Mouse (Mus musculus) layer of hippocampus, adult 8-10 months (tissue): ENCODE measurements around the gene Tssk1. TPM values are rescaled to one million over a fixed set of nuclear protein-coding genes. Genes with fewer than 3 reads are reported as not detected.

ENCODE experiments used
- DNase-seq, 2 experiments: peaks; one replicate each; pipeline ENCODE4 v3.0.0; 2022; ENCODE audit warnings: low spot score in 2 of 2
- total RNA-seq, 4 experiments: library from RNA; stranded (reverse); gene quantifications; 2 replicates each; pipeline ENCODE4 v1.2.4; 2022

Tssk1 gene
- total RNA-seq, 4 experiments from 2014 or later: 0.16 TPM; not detected in 3

- DNase-seq: no peak
Observed at GRCm38 (mm10) chr16:17896091-17896490, 2.1 kb downstream of the Tssk1 start.

DNA sequence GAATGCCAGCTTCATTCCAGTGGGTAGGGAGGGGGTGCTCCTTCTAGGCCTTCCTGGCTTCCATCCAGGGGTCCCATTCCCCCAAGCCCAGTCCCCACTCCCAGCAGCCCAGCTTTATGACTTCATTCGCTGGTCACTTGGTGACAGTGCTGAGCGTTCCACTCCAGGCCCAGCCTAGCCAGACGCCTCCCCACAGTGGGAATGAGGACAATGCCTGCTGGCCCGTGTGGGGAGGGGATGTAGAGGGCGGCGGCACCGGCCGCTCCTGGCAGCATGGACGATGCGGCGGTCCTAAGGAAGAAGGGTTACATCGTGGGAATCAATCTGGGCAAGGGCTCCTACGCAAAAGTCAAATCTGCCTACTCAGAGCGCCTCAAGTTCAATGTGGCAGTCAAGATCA, 4.4 kb downstream of the Tssk1 start, which contains the start of the genes Dgcr2 and Tssk2:
Gene Dgcr2 (minus strand): TSS at position 101 of the 400 bp plus-strand sequence.
Gene Tssk2 (plus strand): TSS at position 176 of the 400 bp plus-strand sequence.
- no peak for DNase-seq

GRCm38 (mm10) chr16:17911052-17911595, 17.1 kb downstream of the Tssk1 start, which contains the start of gene Ess2:
Ess2 (minus strand) TSS chr16:17911348.
- DNase-seq: peak; percentile 93 to 94

DNA sequence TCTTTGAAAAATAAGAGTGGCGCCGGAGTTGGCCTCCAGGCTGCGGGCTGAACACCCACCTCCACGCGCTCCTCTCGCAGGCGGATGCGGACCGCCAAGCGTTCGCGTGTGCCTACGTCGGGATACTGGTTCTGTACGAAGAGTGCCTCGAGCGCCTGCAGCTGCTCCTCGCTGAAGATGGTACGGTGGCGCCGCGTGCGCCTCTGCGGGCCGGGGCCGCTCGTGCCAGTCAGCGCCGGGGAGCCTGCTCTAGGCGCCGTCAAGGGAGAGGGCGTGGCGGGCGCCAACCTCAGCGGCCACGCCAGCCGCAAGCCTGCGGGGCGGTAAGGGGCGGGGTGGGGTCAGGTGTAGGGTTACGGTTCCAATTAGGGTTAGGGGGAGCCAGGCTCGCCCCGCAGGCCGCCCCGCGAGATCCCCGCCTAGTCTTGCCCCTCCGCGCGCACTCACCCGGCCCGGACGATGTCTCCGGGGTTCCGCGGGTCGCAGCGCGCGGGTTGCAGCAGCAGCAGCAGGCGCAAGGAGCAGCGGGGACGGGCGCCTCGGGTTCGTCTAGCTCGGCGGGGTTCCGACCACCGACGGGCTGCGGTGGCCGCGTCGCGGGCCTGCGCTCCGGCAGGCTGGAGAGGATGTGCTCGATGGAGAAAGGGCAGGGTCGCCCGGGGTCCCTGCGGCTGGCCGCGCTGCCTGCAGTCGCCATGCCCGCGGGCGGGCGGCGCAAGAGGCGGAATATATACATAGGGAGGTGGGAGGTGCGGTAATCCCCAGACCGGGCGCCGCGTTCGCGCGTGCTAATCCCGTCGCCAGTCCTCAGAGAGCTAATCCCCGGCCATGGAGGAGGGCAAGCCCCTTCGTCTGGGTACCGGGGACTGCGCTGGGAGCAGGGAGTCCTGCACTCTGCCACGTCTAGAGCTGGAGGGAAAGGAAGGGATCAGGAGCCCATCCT, 20.6 kb downstream of the Tssk1 start, which contains the start of gene Gsc2:
Gene Gsc2 (minus strand): TSS at position 753 of the 943 bp plus-strand sequence.
- DNase-seq: no peak

DNA sequence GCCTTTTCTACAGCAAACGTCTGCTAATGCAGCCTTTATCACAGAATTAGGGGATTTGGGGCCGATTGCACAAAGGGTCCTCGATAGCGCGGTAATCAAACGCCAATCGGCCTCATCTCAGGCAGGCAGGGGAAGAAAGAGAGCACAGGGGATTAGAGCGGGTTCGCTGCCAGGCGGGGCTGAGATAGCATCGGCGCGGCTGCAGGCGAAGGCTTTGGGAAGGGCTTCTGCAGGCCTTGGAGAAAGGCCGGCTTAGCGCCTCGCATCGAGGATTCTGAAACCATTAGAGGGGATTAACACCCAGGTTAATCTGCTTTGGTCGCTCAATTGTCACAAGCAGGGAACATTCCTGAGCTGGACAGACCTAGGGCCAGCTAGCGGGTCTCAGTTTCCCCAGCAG, 26.6 kb downstream of the Tssk1 start:
- DNase-seq: no peak

DNA sequence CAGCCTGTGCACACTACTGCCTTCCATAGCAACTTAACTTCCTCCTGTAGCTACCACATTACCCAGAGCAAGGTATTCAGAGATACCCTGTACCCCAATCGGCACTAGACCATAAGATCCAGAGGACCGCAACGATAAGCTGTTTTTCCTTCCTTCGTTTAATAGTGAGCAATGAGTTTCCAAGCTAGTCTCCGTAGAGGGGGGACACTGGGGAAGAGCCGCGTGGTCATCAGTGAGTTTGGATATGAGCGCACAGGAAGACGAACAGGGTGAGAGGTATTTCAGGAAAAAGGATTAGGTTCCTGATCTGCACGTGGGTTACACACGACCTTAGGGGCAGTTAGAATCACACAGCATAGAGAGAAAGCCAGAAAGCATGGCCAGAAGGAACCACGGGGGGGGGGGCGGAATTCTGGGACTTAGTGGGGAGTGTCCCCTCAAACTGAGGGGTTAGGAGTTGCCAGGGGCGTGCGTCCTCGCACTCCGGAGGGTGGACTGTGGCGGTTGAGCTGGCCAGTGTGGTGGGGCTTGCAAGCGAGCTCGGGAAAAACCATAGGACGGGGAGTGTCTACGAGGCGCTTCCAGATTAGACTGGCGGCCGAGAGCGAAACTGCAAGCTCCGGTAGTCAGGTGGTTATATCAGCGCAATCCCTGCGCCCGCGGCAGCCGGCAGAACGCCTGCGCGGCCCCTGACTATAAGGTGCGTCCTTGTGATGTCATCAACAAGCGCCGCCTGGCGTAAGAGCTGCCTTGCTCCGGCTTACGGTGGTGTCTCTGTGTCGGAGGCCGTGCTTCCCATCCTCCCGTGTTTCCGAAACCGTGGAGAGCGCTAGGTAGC, 27.5 kb downstream of the Tssk1 start:
- DNase-seq: peak; percentile 94 to 97

DNA sequence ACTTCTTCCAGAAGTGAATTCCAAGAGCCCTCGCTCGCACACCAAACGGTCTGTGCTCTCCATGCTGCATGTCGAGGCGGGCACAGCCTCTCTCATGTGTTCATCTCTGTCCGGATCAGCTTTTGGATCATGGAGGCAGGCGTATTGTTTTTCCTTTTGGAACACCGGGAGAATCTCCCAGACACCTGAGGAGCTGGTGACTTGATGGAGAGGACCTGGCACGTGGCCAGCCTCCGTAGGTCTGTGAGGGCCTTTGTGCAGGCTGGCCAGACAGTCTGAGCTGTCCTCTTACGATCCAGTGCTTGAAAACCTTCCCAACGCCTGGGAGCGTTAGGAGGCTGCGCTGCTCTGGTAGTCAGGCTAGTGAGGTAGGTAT, 28.1 kb downstream of the Tssk1 start:
- DNase-seq: no peak

GRCm38 (mm10) chr16:17927351-17928082, 33.5 kb downstream of the Tssk1 start:
- DNase-seq: no peak

- DNase-seq: peak; percentile 75 to 78
Observed at GRCm38 (mm10) chr16:17928087-17928580, 34.1 kb downstream of the Tssk1 start, which contains the start of gene Slc25a1. Slc25a1 (minus strand) TSS chr16:17928219.

- DNase-seq: peak; percentile 45 to 56
Observed at GRCm38 (mm10) chr16:17928627-17929104, 34.6 kb downstream of the Tssk1 start.

GRCm38 (mm10) chr16:17929211-17929610, 35.2 kb downstream of the Tssk1 start:
- no peak for DNase-seq

DNA sequence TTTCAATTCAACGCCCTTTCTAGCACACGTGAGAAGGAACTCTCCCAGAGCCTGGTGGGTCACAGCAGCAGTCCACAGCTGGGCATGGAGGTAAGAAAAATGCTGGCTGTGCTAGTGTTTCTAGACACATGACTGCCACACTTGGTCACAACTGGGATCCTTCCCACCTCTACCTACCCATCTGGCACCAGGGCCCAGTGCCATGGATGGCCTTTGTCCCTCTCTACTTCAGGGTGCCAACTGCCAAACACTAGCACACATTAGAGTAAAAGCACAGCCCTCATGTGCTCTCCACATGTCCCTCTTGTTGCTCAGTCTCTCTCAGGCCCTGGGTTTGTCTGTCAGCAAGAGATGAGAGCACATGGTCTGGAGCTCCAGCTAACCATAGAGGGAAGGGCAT, 35.6 kb downstream of the Tssk1 start:
- no peak for DNase-seq

- DNase-seq: no peak
Observed at GRCm38 (mm10) chr16:17931906-17932460, 38.0 kb downstream of the Tssk1 start.

DNA sequence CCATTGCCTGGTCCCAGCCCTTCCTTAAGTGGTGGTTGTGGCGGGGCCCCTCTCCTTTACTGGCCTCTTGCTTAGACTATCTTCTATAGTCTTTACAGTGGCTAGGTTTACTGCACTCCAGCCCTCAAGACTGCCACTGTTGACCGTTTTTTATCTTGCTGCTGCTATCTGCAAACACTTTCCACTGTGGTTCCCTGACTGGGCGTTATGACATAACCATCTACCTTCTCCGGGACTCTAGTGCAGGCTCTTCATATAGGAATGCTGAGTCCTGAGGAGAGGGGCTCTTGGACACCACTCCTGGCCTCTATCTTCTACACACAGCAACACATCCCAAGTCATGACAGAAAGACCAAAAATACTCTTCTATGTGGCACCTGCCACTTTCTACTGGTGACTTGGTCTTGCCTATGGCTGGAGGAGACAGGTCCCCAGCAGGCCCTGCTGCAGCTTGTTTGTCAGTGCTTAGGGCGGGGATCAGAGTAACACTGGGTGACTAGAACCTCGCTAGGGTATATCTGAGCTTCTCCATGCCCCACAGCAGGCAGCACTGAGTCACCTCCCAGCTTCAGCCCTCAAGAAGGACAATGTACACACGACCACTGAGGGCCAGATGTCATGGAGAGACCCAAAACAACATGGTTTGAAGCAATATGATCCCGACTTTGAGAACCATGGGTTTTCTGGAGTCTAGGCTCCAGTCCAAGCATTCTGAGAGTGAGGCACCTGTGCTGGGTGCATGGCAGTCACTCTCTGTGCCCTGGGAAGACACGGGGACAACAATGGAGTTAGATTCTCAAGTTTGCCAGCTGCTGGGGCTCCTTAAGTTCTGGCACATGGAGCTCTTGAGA, 39.8 kb downstream of the Tssk1 start:
- no peak for DNase-seq

- no peak for DNase-seq
Observed at GRCm38 (mm10) chr16:17934445-17934910, 40.5 kb downstream of the Tssk1 start.

GRCm38 (mm10) chr16:17936776-17937175, 42.8 kb downstream of the Tssk1 start:
- DNase-seq: no peak

DNA sequence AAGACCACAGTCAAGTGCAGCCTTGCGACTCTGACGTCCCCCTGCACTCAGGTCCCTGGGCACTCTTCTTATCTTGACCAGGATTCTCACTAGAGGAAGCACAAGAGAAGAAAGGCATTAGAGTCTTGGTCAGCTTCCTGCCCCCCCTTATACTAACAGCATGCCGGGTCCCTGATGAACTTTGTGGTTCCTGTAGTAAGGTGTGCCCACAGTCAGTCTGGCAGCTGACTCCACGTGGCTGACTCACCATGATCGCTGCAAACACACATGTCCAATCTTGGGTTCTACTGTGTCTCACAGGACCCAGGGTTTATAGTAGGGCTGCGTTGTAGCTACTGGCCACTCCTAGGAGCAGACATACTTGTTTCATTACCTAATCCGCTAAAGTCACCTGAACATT, 44.2 kb downstream of the Tssk1 start:
- DNase-seq: no peak

GRCm38 (mm10) chr16:17938821-17939220, 44.8 kb downstream of the Tssk1 start:
- no peak for DNase-seq

DNA sequence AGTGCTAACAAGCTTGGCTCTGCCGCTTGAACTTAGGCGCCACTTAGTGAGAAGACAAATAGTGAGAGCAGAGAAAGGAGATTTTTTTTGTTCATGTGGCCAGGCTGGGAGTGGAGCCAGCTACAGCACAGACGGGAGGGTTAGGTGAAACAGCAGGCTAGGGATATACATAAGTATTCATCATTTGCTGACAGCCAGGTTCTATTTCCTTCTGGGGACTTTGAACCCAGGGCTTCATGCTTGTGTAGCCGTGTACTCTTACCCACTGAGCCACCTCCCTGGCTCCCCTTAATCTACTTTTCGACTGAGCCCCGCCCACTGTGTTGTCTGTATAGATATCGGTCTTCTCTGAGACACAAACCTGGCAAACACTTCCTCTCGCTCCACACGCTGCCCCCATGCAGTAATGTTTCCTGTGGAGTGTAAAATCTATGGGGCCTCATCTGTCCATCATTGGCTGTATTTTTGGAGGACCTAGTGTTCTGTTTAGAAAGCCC, 45.3 kb downstream of the Tssk1 start:
- DNase-seq: no peak
